Mouse (Mus musculus) embryo, embryonic 10 days (tissue): ENCODE data around the gene Ralgapb.

ENCODE experiments used
- DNase-seq: peaks from one replicate; pipeline ENCODE4 v3.0.0-alpha.2; 2015; ENCODE audit warnings: low spot score

The Ralgapb gene

GRCm38 (mm10) chr2:158402915-158403314 lies 6.7 kb upstream of the Ralgapb start:
- DNase-seq: no peak

GRCm38 (mm10) chr2:158408997-158409594 lies 552 bp upstream of the Ralgapb start:
- DNase-seq: peak; percentile 4

- peak; percentile 25 for DNase-seq
Observed at GRCm38 (mm10) chr2:158410022-158411014, 670 bp downstream of the Ralgapb start.

GRCm38 (mm10) chr2:158413240-158413639 lies 3.6 kb downstream of the Ralgapb start:
- DNase-seq: no peak

- DNase-seq: no peak
Observed at GRCm38 (mm10) chr2:158415826-158416225, 6.2 kb downstream of the Ralgapb start.

- DNase-seq: no peak
Observed at GRCm38 (mm10) chr2:158418663-158419062, 9.0 kb downstream of the Ralgapb start.

- no peak for DNase-seq
Observed at GRCm38 (mm10) chr2:158445814-158446213, 36.2 kb downstream of the Ralgapb start.

- no peak for DNase-seq
Observed at GRCm38 (mm10) chr2:158449845-158450244, 40.2 kb downstream of the Ralgapb start.

GRCm38 (mm10) chr2:158456451-158456850 lies 46.8 kb downstream of the Ralgapb start:
- no peak for DNase-seq

GRCm38 (mm10) chr2:158457610-158458009 lies 48.0 kb downstream of the Ralgapb start:
- no peak for DNase-seq

- DNase-seq: no peak
Observed at GRCm38 (mm10) chr2:158462450-158462849, 52.8 kb downstream of the Ralgapb start.

GRCm38 (mm10) chr2:158474159-158474558 lies 64.5 kb downstream of the Ralgapb start:
- no peak for DNase-seq

- no peak for DNase-seq
Observed at GRCm38 (mm10) chr2:158477640-158478039, 68.0 kb downstream of the Ralgapb start.

GRCm38 (mm10) chr2:158498457-158498856 lies 88.8 kb downstream of the Ralgapb start:
- DNase-seq: no peak

GRCm38 (mm10) chr2:158501836-158502812 lies 92.5 kb downstream of the Ralgapb start, which contains the start of gene Adig:
Gene Adig (plus strand): TSS chr2:158502612.
- DNase-seq: no peak

GRCm38 (mm10) chr2:158503226-158503625 lies 93.6 kb downstream of the Ralgapb start:
- no peak for DNase-seq

- no peak for DNase-seq
Observed at GRCm38 (mm10) chr2:158503671-158504070, 94.0 kb downstream of the Ralgapb start.

- no peak for DNase-seq
Observed at GRCm38 (mm10) chr2:158506475-158506874, 96.8 kb downstream of the Ralgapb start.

- no peak for DNase-seq
Observed at GRCm38 (mm10) chr2:158507046-158507445, 97.4 kb downstream of the Ralgapb start.

- no peak for DNase-seq
Observed at GRCm38 (mm10) chr2:158510665-158511064, 101.0 kb downstream of the Ralgapb start.

- DNase-seq: no peak
Observed at GRCm38 (mm10) chr2:158512528-158512927, 102.9 kb downstream of the Ralgapb start, which contains the start of gene Arhgap40. Gene Arhgap40 (plus strand): TSS chr2:158512796.
